Mouse (Mus musculus): ENCODE measurements around the gene Prkar2a.

- TF ChIP-seq CTCF (IDR thresholded peaks at IDR 0.05; ENCODE audit: extremely low read depth, insufficient read length, insufficient replicate concordance, low read depth, low read length) (no peak), POLR2A (IDR thresholded peaks at IDR 0.05; ENCODE audit: low read depth, low read length) (no peak)
These were observed 108.4 kb downstream of the Prkar2a start for GRCm38 (mm10) chr9:108797477-108797876.
